Mouse (Mus musculus): ENCODE results near the gene Cemip. TPM values are rescaled to one million over a fixed set of nuclear protein-coding genes. Genes with fewer than 3 reads are reported as not detected.

The Cemip gene
- 0.01 and 0.05 TPM in 2 replicates for polyA plus RNA-seq (2012; rRNA removed)

GRCm38 (mm10) chr7:84086039-84086829 is at the start of gene Cemip:
TSS of gene Cemip (minus strand) at chr7:84086502.

GRCm38 (mm10) chr7:83884021-83884658 is 202.2 kb downstream of the Cemip start, which contains the start of the genes Tlnrd1 and Mesd:
TSS of gene Tlnrd1 (minus strand) at chr7:83884305.
TSS of gene Mesd (plus strand) at chr7:83884466.

Other genes starting within 250 kb of the Cemip start
- gene Tlnrd1, start 202.2 kb downstream of the Cemip start, polyA plus RNA-seq (2012; rRNA removed), result 13.3 and 15.1 TPM in 2 replicates
- 13.1 TPM in 2 replicates for gene Mesd, start 202.0 kb downstream of the Cemip start, polyA plus RNA-seq (2012; rRNA removed)
- 13.7 and 16.2 TPM in 2 replicates for gene Abhd17c, start 65.4 kb upstream of the Cemip start, polyA plus RNA-seq (2012; rRNA removed)